Mouse (Mus musculus): Measurements from ENCODE around the gene Grip1. TPM values are rescaled to one million over a fixed set of nuclear protein-coding genes. Genes with fewer than 3 reads are reported as not detected.

Grip1 gene
- polyA plus RNA-seq, 1 experiment from 2014 or later, result 1.8 TPM

DNA sequence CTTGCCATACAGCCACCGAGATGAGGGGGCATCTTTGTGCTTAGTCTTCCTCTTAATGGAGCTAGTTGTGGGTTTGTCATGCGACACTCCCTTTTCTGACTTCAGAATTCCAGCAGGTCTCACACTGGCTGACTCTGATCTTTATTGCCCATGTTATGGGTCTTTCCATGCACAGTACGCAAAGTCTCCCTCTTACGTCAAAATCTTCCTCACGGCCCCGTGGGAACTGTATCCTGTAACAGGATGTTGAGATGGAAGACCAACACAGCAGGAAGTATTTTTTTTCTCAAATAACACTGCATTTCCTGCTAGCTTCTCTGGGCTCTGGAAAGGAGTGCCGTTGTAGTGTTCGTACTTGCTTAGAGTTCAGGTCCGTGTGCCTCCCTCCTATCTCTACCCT is 21.5 kb downstream of the Grip1 start:
- no peaks in the 10 kb centered on the region for H3K27me3 ChIP-seq (ENCODE audit: control insufficient read depth, insufficient read depth, low read depth, low read length)
- no peak for ATAC-seq (ENCODE audit: low read depth)
- H3K4me2 ChIP-seq (ENCODE audit: low read depth, low read length), result no peak overlapping the region
- H3K36me3 ChIP-seq (ENCODE audit: control insufficient read depth, insufficient read depth, low read length), result no peaks in the 10 kb centered on the region
- no peak overlapping the region for H3K9ac ChIP-seq (ENCODE audit: low read length)
- no peak overlapping the region for H3K4me3 ChIP-seq (ENCODE audit: low read length)
- no peak overlapping the region for H3K27ac ChIP-seq (ENCODE audit: low read length)
- no peaks in the 10 kb centered on the region for H3K9me3 ChIP-seq (ENCODE audit: control insufficient read depth, low read length)
- WGBS, result 63% methylated on average over 9 of the region's 9 CpGs
- no peaks in the 10 kb centered on the region for H3K4me1 ChIP-seq (replicated peaks; ENCODE audit: control insufficient read depth, insufficient read depth, low read length)

GRCm38 (mm10) chr10:119477661-119478060 is 24.0 kb downstream of the Grip1 start:
- ATAC-seq (ENCODE audit: low read depth), result no peak
- Histone ChIP-seq H3K36me3 (ENCODE audit: control insufficient read depth, insufficient read depth, low read length) (no peaks in the 10 kb centered on the region), H3K4me1 (replicated peaks; ENCODE audit: control insufficient read depth, insufficient read depth, low read length) (no peaks in the 10 kb centered on the region), H3K27ac (ENCODE audit: low read length) (no peak overlapping the region), H3K4me2 (ENCODE audit: low read depth, low read length) (no peak overlapping the region), H3K9me3 (ENCODE audit: control insufficient read depth, low read length) (no peaks in the 10 kb centered on the region), H3K9ac (ENCODE audit: low read length) (no peak overlapping the region), H3K4me3 (ENCODE audit: low read length) (no peak overlapping the region), H3K27me3 (ENCODE audit: control insufficient read depth, insufficient read depth, low read depth, low read length) (no peaks in the 10 kb centered on the region)
- 81% methylated on average over 8 of the region's 8 CpGs for WGBS

- Histone ChIP-seq H3K36me3 (ENCODE audit: control insufficient read depth, insufficient read depth, low read length) (no peaks in the 10 kb centered on the region), H3K9me3 (ENCODE audit: control insufficient read depth, low read length) (no peaks in the 10 kb centered on the region), H3K27me3 (ENCODE audit: control insufficient read depth, insufficient read depth, low read depth, low read length) (no peaks in the 10 kb centered on the region), H3K27ac (ENCODE audit: low read length) (no peak overlapping the region), H3K9ac (ENCODE audit: low read length) (no peak overlapping the region), H3K4me1 (replicated peaks; ENCODE audit: control insufficient read depth, insufficient read depth, low read length) (no peaks in the 10 kb centered on the region), H3K4me2 (ENCODE audit: low read depth, low read length) (no peak overlapping the region), H3K4me3 (ENCODE audit: low read length) (no peak overlapping the region)
- no peak for ATAC-seq (ENCODE audit: low read depth)
- WGBS, result 75% methylated on average over 17 of the region's 17 CpGs
Observed at GRCm38 (mm10) chr10:119483068-119483705, 29.6 kb downstream of the Grip1 start.

DNA sequence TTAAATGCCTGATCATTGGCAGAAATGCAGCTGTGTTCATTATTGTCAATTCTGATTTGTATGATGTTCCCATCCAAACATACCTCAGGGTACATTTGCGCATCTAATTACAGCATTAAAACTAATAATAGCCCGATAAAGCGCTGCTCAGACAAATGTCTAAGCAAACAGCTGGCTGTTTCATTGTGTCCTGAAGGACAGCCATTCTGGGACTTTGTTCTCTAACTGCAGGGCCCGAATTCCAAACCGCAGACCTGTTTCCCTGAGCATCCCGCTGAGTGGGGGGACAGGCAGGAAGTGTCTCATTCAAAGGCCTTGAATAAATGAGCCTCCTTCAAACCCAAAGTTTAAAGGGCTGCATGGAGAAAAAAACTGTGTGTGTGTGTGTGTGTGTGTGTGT is 30.1 kb downstream of the Grip1 start:
- no peak overlapping the region for H3K4me3 ChIP-seq (ENCODE audit: low read length)
- WGBS, result 39% methylated on average over 6 of the region's 6 CpGs
- H3K27me3 ChIP-seq (ENCODE audit: control insufficient read depth, insufficient read depth, low read depth, low read length), result no peaks in the 10 kb centered on the region
- ATAC-seq (ENCODE audit: low read depth), result no peak
- H3K9me3 ChIP-seq (ENCODE audit: control insufficient read depth, low read length), result no peaks in the 10 kb centered on the region
- H3K4me1 ChIP-seq (replicated peaks; ENCODE audit: control insufficient read depth, insufficient read depth, low read length), result no peaks in the 10 kb centered on the region
- no peaks in the 10 kb centered on the region for H3K36me3 ChIP-seq (ENCODE audit: control insufficient read depth, insufficient read depth, low read length)
- no peak overlapping the region for H3K27ac ChIP-seq (ENCODE audit: low read length)
- no peak overlapping the region for H3K9ac ChIP-seq (ENCODE audit: low read length)
- H3K4me2 ChIP-seq (ENCODE audit: low read depth, low read length), result no peak overlapping the region

DNA sequence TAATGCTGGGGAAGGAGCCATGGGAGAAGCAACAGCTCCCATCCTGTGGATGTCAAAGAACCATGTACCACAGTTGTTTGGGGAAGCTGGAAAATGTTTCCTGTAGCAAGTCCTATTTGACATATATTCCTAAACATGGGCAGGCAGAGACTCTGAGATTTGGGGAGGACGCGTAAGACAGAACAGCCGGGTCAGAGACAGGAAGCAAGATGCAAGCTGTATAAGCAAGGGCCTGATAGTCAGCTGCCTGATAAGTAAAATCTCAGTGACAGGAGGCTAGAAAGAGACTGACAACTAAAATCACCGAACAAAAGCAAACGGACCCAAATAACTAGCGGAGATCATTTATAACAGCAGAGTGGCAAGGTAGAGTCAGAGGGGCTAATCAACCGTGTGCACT is 33.3 kb downstream of the Grip1 start:
- Histone ChIP-seq H3K9ac (ENCODE audit: low read length) (no peak overlapping the region), H3K4me2 (ENCODE audit: low read depth, low read length) (no peak overlapping the region), H3K4me3 (ENCODE audit: low read length) (no peak overlapping the region), H3K27me3 (ENCODE audit: control insufficient read depth, insufficient read depth, low read depth, low read length) (no peaks in the 10 kb centered on the region), H3K36me3 (ENCODE audit: control insufficient read depth, insufficient read depth, low read length) (no peaks in the 10 kb centered on the region), H3K27ac (ENCODE audit: low read length) (no peak overlapping the region), H3K9me3 (ENCODE audit: control insufficient read depth, low read length) (no peaks in the 10 kb centered on the region), H3K4me1 (replicated peaks; ENCODE audit: control insufficient read depth, insufficient read depth, low read length) (no peaks in the 10 kb centered on the region)
- ATAC-seq (ENCODE audit: low read depth), result no peak
- 62% methylated on average over 7 of the region's 7 CpGs for WGBS

- no peaks in the 10 kb centered on the region for H3K9me3 ChIP-seq (ENCODE audit: control insufficient read depth, low read length)
- no peak overlapping the region for H3K4me2 ChIP-seq (ENCODE audit: low read depth, low read length)
- H3K9ac ChIP-seq (ENCODE audit: low read length), result no peak overlapping the region
- H3K4me3 ChIP-seq (ENCODE audit: low read length), result no peak overlapping the region
- no peaks in the 10 kb centered on the region for H3K27me3 ChIP-seq (ENCODE audit: control insufficient read depth, insufficient read depth, low read depth, low read length)
- WGBS, result 93% methylated on average over 18 of the region's 18 CpGs
- H3K27ac ChIP-seq (ENCODE audit: low read length), result no peak overlapping the region
- no peaks in the 10 kb centered on the region for H3K4me1 ChIP-seq (replicated peaks; ENCODE audit: control insufficient read depth, insufficient read depth, low read length)
- no peak for ATAC-seq (ENCODE audit: low read depth)
- H3K36me3 ChIP-seq (ENCODE audit: control insufficient read depth, insufficient read depth, low read length), result no peaks in the 10 kb centered on the region
Observed at GRCm38 (mm10) chr10:119490831-119491230, 37.2 kb downstream of the Grip1 start.

DNA sequence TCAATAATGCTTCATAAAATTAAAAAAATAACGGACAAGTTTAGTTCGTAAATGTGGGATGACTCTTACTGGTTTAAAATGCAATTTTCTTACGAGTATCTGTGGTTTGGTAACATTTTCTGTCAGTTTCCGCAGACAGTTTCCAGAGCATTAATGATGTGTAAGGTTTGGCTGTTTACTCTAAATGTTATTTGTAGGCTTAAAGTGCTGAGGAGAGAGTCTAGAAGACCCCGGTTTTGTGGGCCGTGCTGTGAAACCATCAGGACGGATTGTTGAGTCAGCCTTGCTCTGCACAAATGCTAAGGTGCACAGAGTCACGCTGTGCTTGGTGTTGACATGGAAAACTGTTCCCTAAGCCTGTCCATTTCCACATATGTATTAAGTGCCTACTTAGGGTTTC is 41.7 kb downstream of the Grip1 start:
- ATAC-seq (ENCODE audit: low read depth), result peak; percentile 66
- no peak overlapping the region for H3K9ac ChIP-seq (ENCODE audit: low read length)
- H3K36me3 ChIP-seq (ENCODE audit: control insufficient read depth, insufficient read depth, low read length), result no peaks in the 10 kb centered on the region
- H3K4me1 ChIP-seq (replicated peaks; ENCODE audit: control insufficient read depth, insufficient read depth, low read length), result no peaks in the 10 kb centered on the region
- H3K4me3 ChIP-seq (ENCODE audit: low read length), result no peak overlapping the region
- H3K9me3 ChIP-seq (ENCODE audit: control insufficient read depth, low read length), result peaks cover 3% of the 10 kb centered on the region; the same call in 1 of the 2 replicates
- 48% methylated on average over 8 of the region's 8 CpGs for WGBS
- no peaks in the 10 kb centered on the region for H3K27me3 ChIP-seq (ENCODE audit: control insufficient read depth, insufficient read depth, low read depth, low read length)
- H3K4me2 ChIP-seq (ENCODE audit: low read depth, low read length), result no peak overlapping the region
- H3K27ac ChIP-seq (ENCODE audit: low read length), result no peak overlapping the region

GRCm38 (mm10) chr10:119496221-119496620 is 42.6 kb downstream of the Grip1 start:
- peaks cover 3% of the 10 kb centered on the region; the same call in 1 of the 2 replicates for H3K9me3 ChIP-seq (ENCODE audit: control insufficient read depth, low read length)
- 40% methylated on average over 5 of the region's 5 CpGs for WGBS
- ATAC-seq (ENCODE audit: low read depth), result peak; percentile 85

DNA sequence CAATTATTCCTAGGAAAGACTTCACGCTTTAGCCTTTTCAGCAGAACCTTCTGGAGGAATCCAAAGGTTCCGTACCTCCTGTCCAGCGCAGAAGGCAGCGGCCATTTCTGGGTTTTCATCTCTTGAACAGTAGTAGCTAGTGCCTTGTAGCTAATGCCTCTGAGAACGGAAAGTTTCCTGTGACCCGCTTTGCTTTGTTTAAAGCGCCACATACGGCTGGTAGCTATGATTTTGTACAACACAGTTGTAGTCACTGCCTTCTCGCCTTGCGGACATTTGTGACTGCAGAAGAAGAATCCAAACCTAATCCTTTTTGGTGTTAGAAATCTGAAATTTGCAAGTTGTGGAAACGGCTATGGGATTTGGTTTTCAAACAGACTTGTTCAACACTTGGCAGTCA is 68.1 kb downstream of the Grip1 start:
- no peaks in the 10 kb centered on the region for H3K4me1 ChIP-seq (replicated peaks; ENCODE audit: control insufficient read depth, insufficient read depth, low read length)
- H3K9ac ChIP-seq (ENCODE audit: low read length), result no peak overlapping the region
- H3K27me3 ChIP-seq (ENCODE audit: control insufficient read depth, insufficient read depth, low read depth, low read length), result no peaks in the 10 kb centered on the region
- no peaks in the 10 kb centered on the region for H3K36me3 ChIP-seq (ENCODE audit: control insufficient read depth, insufficient read depth, low read length)
- ATAC-seq (ENCODE audit: low read depth), result no peak
- no peak overlapping the region for H3K4me2 ChIP-seq (ENCODE audit: low read depth, low read length)
- no peaks in the 10 kb centered on the region for H3K9me3 ChIP-seq (ENCODE audit: control insufficient read depth, low read length)
- H3K27ac ChIP-seq (ENCODE audit: low read length), result no peak overlapping the region
- 93% methylated on average over 11 of the region's 11 CpGs for WGBS
- no peak overlapping the region for H3K4me3 ChIP-seq (ENCODE audit: low read length)

More at GRCm38 (mm10) chr10:119496221-119496620, 42.6 kb downstream of the Grip1 start:
- Histone ChIP-seq H3K27ac (ENCODE audit: low read length) (no peak overlapping the region), H3K4me2 (ENCODE audit: low read depth, low read length) (no peak overlapping the region), H3K9ac (ENCODE audit: low read length) (no peak overlapping the region), H3K36me3 (ENCODE audit: control insufficient read depth, insufficient read depth, low read length) (no peaks in the 10 kb centered on the region), H3K4me3 (ENCODE audit: low read length) (no peak overlapping the region), H3K27me3 (ENCODE audit: control insufficient read depth, insufficient read depth, low read depth, low read length) (no peaks in the 10 kb centered on the region), H3K4me1 (replicated peaks; ENCODE audit: control insufficient read depth, insufficient read depth, low read length) (no peaks in the 10 kb centered on the region)

DNA sequence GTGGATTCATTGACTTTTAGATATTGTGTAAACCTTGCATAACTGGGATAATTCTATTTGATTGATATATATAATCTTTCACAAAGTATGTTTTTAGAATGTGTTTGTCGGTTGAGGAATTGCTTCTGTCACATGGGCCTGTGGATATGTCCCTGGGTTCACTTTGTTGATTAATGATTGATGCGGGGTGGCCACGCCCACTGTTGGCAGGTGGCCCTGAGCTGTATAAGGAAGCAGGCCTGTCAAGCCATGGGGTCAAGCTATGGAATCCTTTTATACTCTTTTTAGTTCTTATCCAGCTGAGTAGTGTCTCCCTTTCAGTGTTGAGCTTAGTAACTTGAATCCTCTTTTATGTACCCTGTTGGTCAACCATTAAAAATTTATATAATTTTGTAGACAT is 72.1 kb downstream of the Grip1 start:
- WGBS, result 62% methylated on average over 3 of the region's 3 CpGs
- no peaks in the 10 kb centered on the region for H3K27me3 ChIP-seq (ENCODE audit: control insufficient read depth, insufficient read depth, low read depth, low read length)
- H3K4me2 ChIP-seq (ENCODE audit: low read depth, low read length), result no peak overlapping the region
- no peak for ATAC-seq (ENCODE audit: low read depth)
- H3K4me1 ChIP-seq (replicated peaks; ENCODE audit: control insufficient read depth, insufficient read depth, low read length), result no peaks in the 10 kb centered on the region
- no peak overlapping the region for H3K9ac ChIP-seq (ENCODE audit: low read length)
- no peak overlapping the region for H3K4me3 ChIP-seq (ENCODE audit: low read length)
- H3K9me3 ChIP-seq (ENCODE audit: control insufficient read depth, low read length), result no peaks in the 10 kb centered on the region
- no peak overlapping the region for H3K27ac ChIP-seq (ENCODE audit: low read length)
- no peaks in the 10 kb centered on the region for H3K36me3 ChIP-seq (ENCODE audit: control insufficient read depth, insufficient read depth, low read length)
